Mouse (Mus musculus) hindbrain, embryonic 11.5 days (tissue): ENCODE data around the gene Mgst3. TPM values are rescaled to one million over a fixed set of nuclear protein-coding genes. Genes with fewer than 3 reads are reported as not detected.
A peak's percentile ranks its signal among the peaks of the same experiment; 100 is the strongest.

ENCODE experiments used
- ATAC-seq: fragments of 200-750 bp; cut with Nextera tagmentation; 2 replicates; pipeline ENCODE4 v1.8.0; 2017; ENCODE audit warnings: mild to moderate bottlenecking, moderate TSS enrichment, moderate library complexity; ENCODE audit not compliant: low FRiP score
- DNase-seq: peaks from one replicate; pipeline ENCODE4 v3.0.0-alpha.2; 2015; ENCODE audit warnings: low spot score
- H3K27ac ChIP-seq: fragments of 300-500 bp; sonication (generic); 2 replicates; pipeline ENCODE4 v1.5.1; 2014; ENCODE audit warnings: mild to moderate bottlenecking, low read depth, low read length
- H3K27me3 ChIP-seq: fragments of 300-500 bp; sonication (generic); 2 replicates; pipeline ENCODE4 v1.6.1; 2014; ENCODE audit warnings: mild to moderate bottlenecking, low read length, moderate library complexity, mixed read lengths; ENCODE audit not compliant: control insufficient read depth, insufficient read depth
- H3K36me3 ChIP-seq: fragments of 300-500 bp; sonication (generic); 2 replicates; pipeline ENCODE4 v1.6.1; 2014; ENCODE audit warnings: mild to moderate bottlenecking, low read length, moderate library complexity, mixed read lengths; ENCODE audit not compliant: control insufficient read depth, insufficient read depth
- H3K4me1 ChIP-seq: fragments of 300-500 bp; sonication (generic); replicated peaks from 2 replicates; pipeline ENCODE4 v1.6.1; 2014; ENCODE audit warnings: low read length, mixed read lengths; ENCODE audit not compliant: control insufficient read depth, insufficient read depth
- H3K4me2 ChIP-seq: fragments of 300-500 bp; sonication (generic); replicated peaks from 2 replicates; pipeline ENCODE4 v1.6.1; 2014; ENCODE audit warnings: mild to moderate bottlenecking, low read depth, low read length
- H3K4me3 ChIP-seq: fragments of 300-500 bp; sonication (generic); 2 replicates; pipeline ENCODE4 v1.5.1; 2014; ENCODE audit warnings: low read depth, low read length
- H3K9ac ChIP-seq: fragments of 300-500 bp; sonication (generic); 2 replicates; pipeline ENCODE4 v1.6.1; 2014; ENCODE audit warnings: low read depth, low read length
- H3K9me3 ChIP-seq: fragments of 300-500 bp; sonication (generic); 2 replicates; pipeline ENCODE4 v1.6.1; 2016; ENCODE audit warnings: low read length; ENCODE audit not compliant: control insufficient read depth
- WGBS: fragments of 180-500 bp; shearing (Covaris S2); extraction: QIAGEN DNeasy Blood & Tissue Kit; methylation state at CpG from one replicate; pipeline ENCODE4 v1.1.7; 2014; 5-methylcytosine and 5-hydroxymethylcytosine counted together
- polyA plus RNA-seq: library from polyadenylated mRNA; unstranded; fragments of >200 nt; fragmentation: Nextera tagmentation; extraction: Ambion mirVana; gene quantifications from 2 replicates; pipeline ENCODE4 v1.2.1, GENCODE M21; 2014

Mgst3 gene
- polyA plus RNA-seq, 1 experiment from 2014 or later = 71.8 TPM

- Histone ChIP-seq H3K4me3 (no peak overlapping the region), H3K4me2 (no peak overlapping the region), H3K27me3 (no peaks in the 10 kb centered on the region), H3K9me3 (no peaks in the 10 kb centered on the region), H3K9ac (no peak overlapping the region), H3K36me3 (no peaks in the 10 kb centered on the region), H3K27ac (no peak overlapping the region), H3K4me1 (no peaks in the 10 kb centered on the region)
- DNase-seq = no peak
- no peak for ATAC-seq
- 90% methylated on average over 9 of the region's 10 CpGs for WGBS
These were observed 50.8 kb downstream of the Mgst3 start for GRCm38 (mm10) chr1:167342831-167343230.

- no peaks in the 10 kb centered on the region for H3K4me1 ChIP-seq
- H3K4me2 ChIP-seq = no peak overlapping the region
- no peaks in the 10 kb centered on the region for H3K27me3 ChIP-seq
- 98% methylated on average over 3 of the region's 3 CpGs for WGBS
- peak; percentile 8 for DNase-seq
- H3K9ac ChIP-seq = no peak overlapping the region
- no peak for ATAC-seq
- no peak overlapping the region for H3K27ac ChIP-seq
- H3K36me3 ChIP-seq = no peaks in the 10 kb centered on the region
- H3K9me3 ChIP-seq = no peaks in the 10 kb centered on the region
- H3K4me3 ChIP-seq = no peak overlapping the region
These were observed 52.6 kb downstream of the Mgst3 start for GRCm38 (mm10) chr1:167340910-167341528.

GRCm38 (mm10) chr1:167340111-167340787 lies 53.4 kb downstream of the Mgst3 start:
- 2% methylated on average over 44 of the region's 47 CpGs for WGBS
- H3K4me2 ChIP-seq = peak overlapping the region; percentile 75
- H3K9me3 ChIP-seq = no peaks in the 10 kb centered on the region
- DNase-seq (peak; percentile 39), ATAC-seq (peak; percentile 47; the same call in 1 of the 2 replicates)
- H3K27me3 ChIP-seq = no peaks in the 10 kb centered on the region
- peak overlapping the region; percentile 38 for H3K4me3 ChIP-seq
- H3K4me1 ChIP-seq = no peaks in the 10 kb centered on the region
- H3K36me3 ChIP-seq = no peaks in the 10 kb centered on the region
- no peak overlapping the region; the same call in 1 of the 2 replicates for H3K9ac ChIP-seq
- H3K27ac ChIP-seq = no peak overlapping the region

GRCm38 (mm10) chr1:167339177-167339781 lies 54.4 kb downstream of the Mgst3 start:
- Histone ChIP-seq H3K36me3 (no peaks in the 10 kb centered on the region), H3K4me1 (no peaks in the 10 kb centered on the region), H3K4me3 (no peak overlapping the region), H3K9ac (no peak overlapping the region), H3K27ac (no peak overlapping the region), H3K27me3 (no peaks in the 10 kb centered on the region), H3K9me3 (no peaks in the 10 kb centered on the region), H3K4me2 (no peak overlapping the region)
- 80% methylated on average over 8 of the region's 9 CpGs for WGBS
- DNase-seq (no peak), ATAC-seq (no peak)

- ATAC-seq (peak; percentile 60), DNase-seq (peak; percentile 94)
- H3K4me3 ChIP-seq = no peak overlapping the region
- no peak overlapping the region for H3K4me2 ChIP-seq
- 21% methylated on average over 12 of the region's 12 CpGs for WGBS
- no peak overlapping the region for H3K9ac ChIP-seq
- no peaks in the 10 kb centered on the region for H3K9me3 ChIP-seq
- H3K4me1 ChIP-seq = no peaks in the 10 kb centered on the region
- no peaks in the 10 kb centered on the region for H3K36me3 ChIP-seq
- no peaks in the 10 kb centered on the region for H3K27me3 ChIP-seq
- no peak overlapping the region for H3K27ac ChIP-seq
These were observed 56.1 kb downstream of the Mgst3 start for GRCm38 (mm10) chr1:167337463-167338095.

- no peak overlapping the region for H3K4me2 ChIP-seq
- H3K4me1 ChIP-seq = no peaks in the 10 kb centered on the region
- H3K9ac ChIP-seq = no peak overlapping the region
- no peaks in the 10 kb centered on the region for H3K27me3 ChIP-seq
- no peak for DNase-seq
- no peak overlapping the region for H3K4me3 ChIP-seq
- H3K27ac ChIP-seq = no peak overlapping the region
- ATAC-seq = no peak
- no peaks in the 10 kb centered on the region for H3K36me3 ChIP-seq
- H3K9me3 ChIP-seq = no peaks in the 10 kb centered on the region
- 94% methylated on average over 3 of the region's 3 CpGs for WGBS
These were observed 57.2 kb downstream of the Mgst3 start for GRCm38 (mm10) chr1:167336398-167336797.

GRCm38 (mm10) chr1:167331106-167331505 lies 62.5 kb downstream of the Mgst3 start:
- ATAC-seq = no peak
- H3K4me1 ChIP-seq = no peaks in the 10 kb centered on the region
- no peak overlapping the region for H3K4me2 ChIP-seq
- H3K36me3 ChIP-seq = peaks cover 3% of the 10 kb centered on the region; the same call in 1 of the 2 replicates
- no peak for DNase-seq
- 91% methylated on average over 8 of the region's 8 CpGs for WGBS
- no peak overlapping the region for H3K4me3 ChIP-seq
- no peaks in the 10 kb centered on the region for H3K9me3 ChIP-seq
- H3K27me3 ChIP-seq = no peaks in the 10 kb centered on the region
- no peak overlapping the region for H3K27ac ChIP-seq
- no peak overlapping the region for H3K9ac ChIP-seq

- H3K9me3 ChIP-seq = no peaks in the 10 kb centered on the region
- no peak overlapping the region for H3K27ac ChIP-seq
- no peak overlapping the region for H3K9ac ChIP-seq
- peaks cover 3% of the 10 kb centered on the region; the same call in 1 of the 2 replicates for H3K36me3 ChIP-seq
- DNase-seq (no peak), ATAC-seq (no peak)
- H3K27me3 ChIP-seq = no peaks in the 10 kb centered on the region
- WGBS = 87% methylated on average over 6 of the region's 6 CpGs
- H3K4me2 ChIP-seq = no peak overlapping the region
- H3K4me1 ChIP-seq = no peaks in the 10 kb centered on the region
- no peak overlapping the region for H3K4me3 ChIP-seq
These were observed 64.9 kb downstream of the Mgst3 start for GRCm38 (mm10) chr1:167328776-167329175.
